Mouse (Mus musculus): Measurements from ENCODE around the gene Nrxn2. TPM values are rescaled to one million over a fixed set of nuclear protein-coding genes. Genes with fewer than 3 reads are reported as not detected.

Gene Nrxn2
- total and polyA plus RNA-seq, 3 experiments, result 0.03 to 0.16 TPM; not detected in 1

GRCm38 (mm10) chr19:6418984-6419692 lies 607 bp downstream of the Nrxn2 start:
- peaks cover 21% of the 10 kb centered on the region for H3K4me1 ChIP-seq (ENCODE audit: insufficient read depth, low read depth, low read length)
- DNase-seq (ENCODE audit: low spot score), result no peak
- no peak for TF ChIP-seq TAL1 (conservative IDR thresholded peaks at IDR 0.05; ENCODE audit: low read depth, low read length)
- TF ChIP-seq GATA2 (IDR thresholded peaks at IDR 0.05; ENCODE audit: borderline replicate concordance, low read depth, low read length), result no peak
- no peak for TF ChIP-seq CTCF (IDR thresholded peaks at IDR 0.05; ENCODE audit: low read depth, low read length)
- no peak for TF ChIP-seq POLR2AphosphoS5 (IDR thresholded peaks at IDR 0.05; ENCODE audit: insufficient replicate concordance, low read depth, low read length)
- no peak for TF ChIP-seq GATA1 (IDR thresholded peaks at IDR 0.05; ENCODE audit: borderline replicate concordance, low read length)
- peaks cover 58% of the 10 kb centered on the region for H3K27me3 ChIP-seq (ENCODE audit: insufficient read depth, low read length)
- H3K9me3 ChIP-seq (replicated peaks), result no peaks in the 10 kb centered on the region
- H3K4me3 ChIP-seq (ENCODE audit: low read depth, low read length), result no peak overlapping the region
- no peak for ATAC-seq (ENCODE audit: extremely low read depth, insufficient number of reproducible peaks, low FRiP score, poor library complexity, severe bottlenecking)
- H3K36me3 ChIP-seq (replicated peaks), result no peaks in the 10 kb centered on the region

GRCm38 (mm10) chr19:6419805-6420310 lies 1.3 kb downstream of the Nrxn2 start:
- Histone ChIP-seq H3K36me3 (replicated peaks) (no peaks in the 10 kb centered on the region), H3K9me3 (replicated peaks) (no peaks in the 10 kb centered on the region), H3K4me1 (ENCODE audit: insufficient read depth, low read depth, low read length) (peaks cover 21% of the 10 kb centered on the region), H3K27me3 (ENCODE audit: insufficient read depth, low read length) (peaks cover 60% of the 10 kb centered on the region), H3K4me3 (ENCODE audit: low read depth, low read length) (no peak overlapping the region)
- no peak for DNase-seq (ENCODE audit: low spot score)
- no peak for ATAC-seq (ENCODE audit: extremely low read depth, insufficient number of reproducible peaks, low FRiP score, poor library complexity, severe bottlenecking)
- TF ChIP-seq CTCF (IDR thresholded peaks at IDR 0.05; ENCODE audit: low read depth, low read length), result no peak
- no peak for TF ChIP-seq GATA2 (IDR thresholded peaks at IDR 0.05; ENCODE audit: borderline replicate concordance, low read depth, low read length)
- TF ChIP-seq POLR2AphosphoS5 (IDR thresholded peaks at IDR 0.05; ENCODE audit: insufficient replicate concordance, low read depth, low read length), result no peak
- TF ChIP-seq TAL1 (conservative IDR thresholded peaks at IDR 0.05; ENCODE audit: low read depth, low read length), result no peak

GRCm38 (mm10) chr19:6420481-6421210 lies 2.1 kb downstream of the Nrxn2 start:
- Histone ChIP-seq H3K4me3 (ENCODE audit: low read depth, low read length) (no peak overlapping the region), H3K4me1 (ENCODE audit: insufficient read depth, low read depth, low read length) (peaks cover 21% of the 10 kb centered on the region), H3K9me3 (replicated peaks) (no peaks in the 10 kb centered on the region), H3K27me3 (ENCODE audit: insufficient read depth, low read length) (peaks cover 55% of the 10 kb centered on the region), H3K36me3 (replicated peaks) (no peaks in the 10 kb centered on the region)
- ATAC-seq (ENCODE audit: extremely low read depth, insufficient number of reproducible peaks, low FRiP score, poor library complexity, severe bottlenecking) (no peak), DNase-seq (ENCODE audit: low spot score) (no peak)
- TF ChIP-seq POLR2AphosphoS5 (IDR thresholded peaks at IDR 0.05; ENCODE audit: insufficient replicate concordance, low read depth, low read length), result no peak
- TF ChIP-seq TAL1 (conservative IDR thresholded peaks at IDR 0.05; ENCODE audit: low read depth, low read length), result no peak
- no peak for TF ChIP-seq GATA1 (IDR thresholded peaks at IDR 0.05; ENCODE audit: borderline replicate concordance, low read length)
- no peak for TF ChIP-seq CTCF (IDR thresholded peaks at IDR 0.05; ENCODE audit: low read depth, low read length)
- TF ChIP-seq GATA2 (IDR thresholded peaks at IDR 0.05; ENCODE audit: borderline replicate concordance, low read depth, low read length), result no peak

GRCm38 (mm10) chr19:6421211-6421590 lies 2.7 kb downstream of the Nrxn2 start:
- no peaks in the 10 kb centered on the region for H3K36me3 ChIP-seq (replicated peaks)
- peaks cover 19% of the 10 kb centered on the region for H3K4me1 ChIP-seq (ENCODE audit: insufficient read depth, low read depth, low read length)
- TF ChIP-seq CTCF (IDR thresholded peaks at IDR 0.05; ENCODE audit: low read depth, low read length) (no peak), GATA1 (IDR thresholded peaks at IDR 0.05; ENCODE audit: borderline replicate concordance, low read length) (no peak), POLR2AphosphoS5 (IDR thresholded peaks at IDR 0.05; ENCODE audit: insufficient replicate concordance, low read depth, low read length) (no peak), TAL1 (conservative IDR thresholded peaks at IDR 0.05; ENCODE audit: low read depth, low read length) (no peak), GATA2 (IDR thresholded peaks at IDR 0.05; ENCODE audit: borderline replicate concordance, low read depth, low read length) (no peak)
- no peak overlapping the region for H3K4me3 ChIP-seq (ENCODE audit: low read depth, low read length)
- H3K9me3 ChIP-seq (replicated peaks), result no peaks in the 10 kb centered on the region
- no peak for ATAC-seq (ENCODE audit: extremely low read depth, insufficient number of reproducible peaks, low FRiP score, poor library complexity, severe bottlenecking)
- H3K27me3 ChIP-seq (ENCODE audit: insufficient read depth, low read length), result peaks cover 52% of the 10 kb centered on the region
- no peak for DNase-seq (ENCODE audit: low spot score)

GRCm38 (mm10) chr19:6422014-6422413 lies 3.5 kb downstream of the Nrxn2 start:
- Histone ChIP-seq H3K27me3 (ENCODE audit: insufficient read depth, low read length) (peaks cover 45% of the 10 kb centered on the region), H3K36me3 (replicated peaks) (no peaks in the 10 kb centered on the region), H3K4me1 (ENCODE audit: insufficient read depth, low read depth, low read length) (peaks cover 11% of the 10 kb centered on the region), H3K4me3 (ENCODE audit: low read depth, low read length) (no peak overlapping the region), H3K9me3 (replicated peaks) (no peaks in the 10 kb centered on the region)
- no peak for TF ChIP-seq CTCF (IDR thresholded peaks at IDR 0.05; ENCODE audit: low read depth, low read length)
- TF ChIP-seq GATA1 (IDR thresholded peaks at IDR 0.05; ENCODE audit: borderline replicate concordance, low read length), result no peak
- no peak for TF ChIP-seq POLR2AphosphoS5 (IDR thresholded peaks at IDR 0.05; ENCODE audit: insufficient replicate concordance, low read depth, low read length)
- no peak for TF ChIP-seq TAL1 (conservative IDR thresholded peaks at IDR 0.05; ENCODE audit: low read depth, low read length)
- no peak for TF ChIP-seq GATA2 (IDR thresholded peaks at IDR 0.05; ENCODE audit: borderline replicate concordance, low read depth, low read length)
- DNase-seq (ENCODE audit: low spot score) (no peak), ATAC-seq (ENCODE audit: extremely low read depth, insufficient number of reproducible peaks, low FRiP score, poor library complexity, severe bottlenecking) (no peak)

- TF ChIP-seq CTCF (IDR thresholded peaks at IDR 0.05; ENCODE audit: low read depth, low read length) (no peak), TAL1 (conservative IDR thresholded peaks at IDR 0.05; ENCODE audit: low read depth, low read length) (no peak), GATA2 (IDR thresholded peaks at IDR 0.05; ENCODE audit: borderline replicate concordance, low read depth, low read length) (no peak), GATA1 (IDR thresholded peaks at IDR 0.05; ENCODE audit: borderline replicate concordance, low read length) (no peak), POLR2AphosphoS5 (IDR thresholded peaks at IDR 0.05; ENCODE audit: insufficient replicate concordance, low read depth, low read length) (no peak)
- Histone ChIP-seq H3K36me3 (replicated peaks) (no peaks in the 10 kb centered on the region), H3K27me3 (ENCODE audit: insufficient read depth, low read length) (peaks cover 34% of the 10 kb centered on the region; the same call in 1 of the 2 replicates), H3K9me3 (replicated peaks) (peaks cover 7% of the 10 kb centered on the region), H3K4me3 (ENCODE audit: low read depth, low read length) (no peak overlapping the region), H3K4me1 (ENCODE audit: insufficient read depth, low read depth, low read length) (peaks cover 4% of the 10 kb centered on the region; the same call in 1 of the 2 replicates)
- no peak for ATAC-seq (ENCODE audit: extremely low read depth, insufficient number of reproducible peaks, low FRiP score, poor library complexity, severe bottlenecking)
- DNase-seq (ENCODE audit: low spot score), result no peak
Measured at GRCm38 (mm10) chr19:6423241-6423640, 4.7 kb downstream of the Nrxn2 start.

Data from G1E (cell line).